Mouse (Mus musculus) hindbrain, postnatal 0 days (tissue): ENCODE results near the gene Golga3. TPM values are rescaled to one million over a fixed set of nuclear protein-coding genes. Genes with fewer than 3 reads are reported as not detected.

Experiments
- ATAC-seq: fragments of 200-750 bp; cut with Nextera tagmentation; 2 replicates; pipeline ENCODE4 v1.8.0; 2017; ENCODE audit warnings: mild to moderate bottlenecking, moderate TSS enrichment, moderate library complexity
- DNase-seq: peaks from one replicate; pipeline ENCODE4 v3.0.0-alpha.2; 2015; ENCODE audit warnings: low spot score
- H3K27ac ChIP-seq: fragments of 300-500 bp; sonication (generic); 2 replicates; pipeline ENCODE4 v1.5.1; 2014; ENCODE audit warnings: mild to moderate bottlenecking
- H3K27me3 ChIP-seq: fragments of 300-500 bp; sonication (generic); 2 replicates; pipeline ENCODE4 v1.6.1; 2014; ENCODE audit warnings: low read length, mixed read lengths; ENCODE audit not compliant: insufficient read depth
- H3K36me3 ChIP-seq: fragments of 300-500 bp; sonication (generic); 2 replicates; pipeline ENCODE4 v1.6.1; 2014; ENCODE audit warnings: low read length, mixed read lengths; ENCODE audit not compliant: insufficient read depth
- H3K4me1 ChIP-seq: fragments of 300-500 bp; sonication (generic); 2 replicates; pipeline ENCODE4 v1.6.1; 2014; ENCODE audit warnings: antibody characterized with exemption, low read length, mixed read lengths; ENCODE audit not compliant: insufficient read depth
- H3K4me2 ChIP-seq: fragments of 300-500 bp; sonication (generic); 2 replicates; pipeline ENCODE4 v1.6.1; 2014; ENCODE audit warnings: low read depth, mild to moderate bottlenecking, low read length, moderate library complexity, mixed read lengths
- H3K4me3 ChIP-seq: fragments of 300-500 bp; sonication (generic); 2 replicates; pipeline ENCODE4 v1.5.1; 2014; ENCODE audit warnings: low read length
- H3K9ac ChIP-seq: fragments of 300-500 bp; sonication (generic); replicated peaks from 2 replicates; pipeline ENCODE4 v1.6.1; 2014; ENCODE audit warnings: mild to moderate bottlenecking, low read length, moderate library complexity, mixed read lengths
- H3K9me3 ChIP-seq: fragments of 300-500 bp; sonication (generic); 2 replicates; pipeline ENCODE4 v1.6.1; 2016; ENCODE audit warnings: low read length, mixed read lengths
- CTCF ChIP-seq: IDR thresholded peaks from 2 replicates; pipeline ENCODE4 v1.5.1; 2016; ENCODE audit warnings: antibody characterized with exemption, control low read depth, low read depth
- WGBS: fragments of 180-500 bp; shearing (Covaris S2); extraction: QIAGEN DNeasy Blood & Tissue Kit; methylation state at CpG from one replicate; pipeline ENCODE4 v1.1.7; 2014; 5-methylcytosine and 5-hydroxymethylcytosine counted together
- polyA plus RNA-seq: library from polyadenylated mRNA; unstranded; fragments of >200 nt; fragmentation: Nextera tagmentation; extraction: Ambion mirVana; gene quantifications from 2 replicates; pipeline ENCODE4 v1.2.1, GENCODE M21; 2015
- total RNA-seq: library from RNA; depleted of rRNA; stranded (reverse); fragments of >200 nt; gene quantifications from 2 replicates; pipeline ENCODE4 v1.2.3, GENCODE M21; 2014

Gene Golga3
- total and polyA plus RNA-seq, 2 experiments from 2014 or later = 13.9 to 18.0 TPM

GRCm38 (mm10) chr5:110204777-110205176 is 28.3 kb downstream of the Golga3 start:
- ATAC-seq = no peak
- WGBS = 83% methylated on average over 6 of the region's 6 CpGs
- H3K4me2 ChIP-seq = no peak overlapping the region
- DNase-seq = no peak
- H3K4me1 ChIP-seq = no peaks in the 10 kb centered on the region
- no peaks in the 10 kb centered on the region for H3K27me3 ChIP-seq
- H3K36me3 ChIP-seq = peaks cover 77% of the 10 kb centered on the region
- no peak overlapping the region for H3K27ac ChIP-seq
- TF ChIP-seq CTCF = peak; percentile 50
- no peaks in the 10 kb centered on the region for H3K9me3 ChIP-seq
- H3K9ac ChIP-seq = no peak overlapping the region
- H3K4me3 ChIP-seq = no peak overlapping the region

- no peak overlapping the region for H3K27ac ChIP-seq
- H3K4me3 ChIP-seq = no peak overlapping the region
- no peaks in the 10 kb centered on the region for H3K27me3 ChIP-seq
- H3K4me2 ChIP-seq = no peak overlapping the region
- H3K9ac ChIP-seq = no peak overlapping the region
- no peaks in the 10 kb centered on the region for H3K9me3 ChIP-seq
- TF ChIP-seq CTCF = no peak
- WGBS = 95% methylated on average over 2 of the region's 2 CpGs
- no peaks in the 10 kb centered on the region for H3K4me1 ChIP-seq
- peaks cover 82% of the 10 kb centered on the region for H3K36me3 ChIP-seq
- DNase-seq (no peak), ATAC-seq (no peak)
Measured at GRCm38 (mm10) chr5:110211312-110211711, 34.8 kb downstream of the Golga3 start.

GRCm38 (mm10) chr5:110216780-110217179 is 40.3 kb downstream of the Golga3 start:
- H3K9ac ChIP-seq = no peak overlapping the region
- WGBS = 89% methylated on average over 3 of the region's 3 CpGs
- no peak overlapping the region for H3K4me3 ChIP-seq
- no peaks in the 10 kb centered on the region for H3K9me3 ChIP-seq
- no peak for TF ChIP-seq CTCF
- ATAC-seq = no peak
- H3K36me3 ChIP-seq = peaks cover 83% of the 10 kb centered on the region
- H3K27me3 ChIP-seq = no peaks in the 10 kb centered on the region
- H3K4me2 ChIP-seq = no peak overlapping the region
- no peaks in the 10 kb centered on the region for H3K4me1 ChIP-seq
- H3K27ac ChIP-seq = no peak overlapping the region
- DNase-seq = no peak

GRCm38 (mm10) chr5:110220331-110220730 is 43.8 kb downstream of the Golga3 start:
- ATAC-seq = no peak
- DNase-seq = no peak
- TF ChIP-seq CTCF = no peak
- no peaks in the 10 kb centered on the region for H3K27me3 ChIP-seq
- no peak overlapping the region for H3K27ac ChIP-seq
- H3K9me3 ChIP-seq = no peaks in the 10 kb centered on the region
- no peak overlapping the region for H3K9ac ChIP-seq
- H3K4me2 ChIP-seq = no peak overlapping the region
- H3K4me1 ChIP-seq = no peaks in the 10 kb centered on the region
- H3K4me3 ChIP-seq = no peak overlapping the region
- H3K36me3 ChIP-seq = peaks cover 65% of the 10 kb centered on the region
- WGBS = 95% methylated on average over 4 of the region's 4 CpGs

GRCm38 (mm10) chr5:110222757-110223156 is 46.3 kb downstream of the Golga3 start:
- no peaks in the 10 kb centered on the region for H3K9me3 ChIP-seq
- no peaks in the 10 kb centered on the region for H3K27me3 ChIP-seq
- TF ChIP-seq CTCF = no peak
- no peak overlapping the region for H3K9ac ChIP-seq
- H3K36me3 ChIP-seq = peaks cover 62% of the 10 kb centered on the region
- no peak overlapping the region for H3K4me3 ChIP-seq
- no peak overlapping the region for H3K27ac ChIP-seq
- no peak overlapping the region for H3K4me2 ChIP-seq
- ATAC-seq = no peak
- WGBS = 82% methylated on average over 6 of the region's 6 CpGs
- no peaks in the 10 kb centered on the region for H3K4me1 ChIP-seq
- DNase-seq = no peak

GRCm38 (mm10) chr5:110225056-110225455 is 48.6 kb downstream of the Golga3 start:
- 89% methylated on average over 3 of the region's 3 CpGs for WGBS

GRCm38 (mm10) chr5:110227336-110227883 is 50.9 kb downstream of the Golga3 start:
- Histone ChIP-seq H3K36me3 (peaks cover 20% of the 10 kb centered on the region), H3K4me1 (peaks cover 15% of the 10 kb centered on the region; the same call in 1 of the 2 replicates), H3K4me3 (no peak overlapping the region), H3K27ac (no peak overlapping the region), H3K27me3 (no peaks in the 10 kb centered on the region), H3K9me3 (no peaks in the 10 kb centered on the region), H3K9ac (no peak overlapping the region), H3K4me2 (no peak overlapping the region)
- DNase-seq (no peak), ATAC-seq (no peak)
- 54% methylated on average over 1 of the region's 1 CpGs for WGBS
- TF ChIP-seq CTCF = no peak

More at GRCm38 (mm10) chr5:110225056-110225455, 48.6 kb downstream of the Golga3 start:
- Histone ChIP-seq H3K27ac (no peak overlapping the region), H3K4me2 (no peak overlapping the region), H3K36me3 (peaks cover 42% of the 10 kb centered on the region), H3K4me3 (no peak overlapping the region), H3K4me1 (peaks cover 4% of the 10 kb centered on the region; the same call in 1 of the 2 replicates), H3K9ac (no peak overlapping the region), H3K27me3 (no peaks in the 10 kb centered on the region), H3K9me3 (no peaks in the 10 kb centered on the region)
- ATAC-seq (no peak), DNase-seq (no peak)
- TF ChIP-seq CTCF = no peak
